Mouse (Mus musculus) CH12.LX (cell line): Measurements from ENCODE around the gene Ahnak. TPM values are rescaled to one million over a fixed set of nuclear protein-coding genes. Genes with fewer than 3 reads are reported as not detected.

ENCODE experiments used
- DNase-seq: peaks from one replicate; pipeline ENCODE4 v3.0.0-alpha.2; 2013; ENCODE audit errors: extremely low read depth
- H3K27ac ChIP-seq: 2 replicates; pipeline ENCODE4 v1.5.1; 2012; ENCODE audit warnings: low read depth, mild to moderate bottlenecking, control low read depth, moderate library complexity; ENCODE audit not compliant: insufficient read depth
- H3K27me3 ChIP-seq: replicated peaks from 2 replicates; pipeline ENCODE3; 2012; ENCODE audit warnings: inconsistent platforms
- H3K36me3 ChIP-seq, 2 experiments: replicated peaks in 1 of 2; 2 replicates each; pipeline versions ENCODE3 to v1.6.1; 2012; ENCODE audit warnings: inconsistent platforms in 1 of 2, low read length in 1 of 2, mild to moderate bottlenecking in 1 of 2, mixed read lengths in 1 of 2, moderate library complexity in 1 of 2; ENCODE audit not compliant: control insufficient read depth in 1 of 2, insufficient read depth in 1 of 2
- H3K4me1 ChIP-seq, 2 experiments: 2 replicates each; pipeline ENCODE4 v1.6.1; 2012; ENCODE audit warnings: inconsistent platforms in 1 of 2, moderate library complexity in 1 of 2; ENCODE audit not compliant: insufficient read depth in 2 of 2, control insufficient read depth in 1 of 2
- H3K4me2 ChIP-seq: 2 replicates; pipeline ENCODE4 v1.6.1; 2012; ENCODE audit warnings: low read depth, mild to moderate bottlenecking, control low read depth; ENCODE audit not compliant: poor library complexity, insufficient read depth, severe bottlenecking
- H3K4me3 ChIP-seq, 3 experiments: fragments of 150-350 bp in 1 of 3; sonication (generic) in 1 of 3; replicated peaks in 1 of 3; 2 replicates each; pipeline versions ENCODE3 to v1.5.1; 2011 to 2012; ENCODE audit warnings: low read depth in 2 of 3, low read length in 2 of 3, mild to moderate bottlenecking in 2 of 3, moderate library complexity in 2 of 3, control low read depth in 1 of 3, improper control_type of control experiment in 1 of 3, inconsistent platforms in 1 of 3, mixed read lengths in 1 of 3; ENCODE audit not compliant: poor library complexity in 1 of 3
- H3K79me2 ChIP-seq: replicated peaks from 2 replicates; pipeline ENCODE4 v1.6.1; 2012; ENCODE audit warnings: mild to moderate bottlenecking, moderate library complexity; ENCODE audit not compliant: control insufficient read depth, poor library complexity, insufficient read depth, severe bottlenecking; ENCODE audit errors: extremely low read depth
- H3K9ac ChIP-seq: 2 replicates; pipeline ENCODE4 v1.6.1; 2012; ENCODE audit warnings: low read depth, mild to moderate bottlenecking, control low read depth, moderate library complexity; ENCODE audit not compliant: insufficient read depth
- H3K9me3 ChIP-seq: replicated peaks from 2 replicates; pipeline ENCODE3; 2012; ENCODE audit warnings: low read length, inconsistent platforms, mixed read lengths
- BHLHE40 ChIP-seq: IDR thresholded peaks from 2 replicates; pipeline ENCODE4 v1.6.1; 2011; ENCODE audit warnings: mild to moderate bottlenecking, low read depth, low read length, improper control_type of control experiment
- E2F4 ChIP-seq: IDR thresholded peaks from 2 replicates; pipeline ENCODE4 v1.6.1; 2011; ENCODE audit warnings: low read depth, low read length, improper control_type of control experiment; ENCODE audit not compliant: insufficient replicate concordance
- HCFC1 ChIP-seq: IDR thresholded peaks from 2 replicates; pipeline ENCODE4 v1.6.1; 2012; ENCODE audit warnings: low read depth, mild to moderate bottlenecking, inconsistent platforms, low read length, improper control_type of control experiment
- IRF4 ChIP-seq: IDR thresholded peaks from 2 replicates; pipeline ENCODE4 v1.6.1; 2014; ENCODE audit warnings: low read depth, mild to moderate bottlenecking, inconsistent platforms, low read length, improper control_type of control experiment
- KAT2A ChIP-seq: IDR thresholded peaks from 2 replicates; pipeline ENCODE4 v1.6.1; 2012; ENCODE audit warnings: low read length, improper control_type of control experiment, inconsistent platforms; ENCODE audit not compliant: insufficient replicate concordance
- MAFK ChIP-seq: IDR thresholded peaks from 2 replicates; pipeline ENCODE4 v1.6.1; 2011; ENCODE audit warnings: low read length, improper control_type of control experiment; ENCODE audit not compliant: insufficient replicate concordance
- MAX ChIP-seq: IDR thresholded peaks from 2 replicates; pipeline ENCODE4 v1.6.1; 2011; ENCODE audit warnings: low read length, improper control_type of control experiment
- MAZ ChIP-seq: IDR thresholded peaks from 2 replicates; pipeline ENCODE4 v1.6.1; 2012; ENCODE audit warnings: low read depth, mild to moderate bottlenecking, inconsistent platforms, low read length, improper control_type of control experiment, moderate library complexity
- MEF2A ChIP-seq: IDR thresholded peaks from 2 replicates; pipeline ENCODE4 v1.6.1; 2014; ENCODE audit warnings: low read depth, mild to moderate bottlenecking, inconsistent platforms, low read length, improper control_type of control experiment, borderline replicate concordance
- MXI1 ChIP-seq: IDR thresholded peaks from 2 replicates; pipeline ENCODE4 v1.6.1; 2011; ENCODE audit warnings: mild to moderate bottlenecking, low read depth, low read length, improper control_type of control experiment
- NRF1 ChIP-seq: IDR thresholded peaks from 2 replicates; pipeline ENCODE4 v1.6.1; 2014; ENCODE audit warnings: low read depth, mild to moderate bottlenecking, inconsistent platforms, low read length, improper control_type of control experiment, moderate library complexity
- POLR2A ChIP-seq: IDR thresholded peaks from 2 replicates; pipeline ENCODE4 v1.6.1; 2011; ENCODE audit warnings: low read depth, mild to moderate bottlenecking, improper control_type of control experiment, low read length
- RAD21 ChIP-seq: IDR thresholded peaks from 2 replicates; pipeline ENCODE4 v1.6.1; 2011; ENCODE audit warnings: low read depth, mild to moderate bottlenecking, low read length, improper control_type of control experiment, moderate library complexity
- RCOR1 ChIP-seq: conservative IDR thresholded peaks from 2 replicates; pipeline ENCODE4 v1.6.1; 2012; ENCODE audit warnings: low read depth, mild to moderate bottlenecking, inconsistent platforms, low read length, improper control_type of control experiment
- SIN3A ChIP-seq: IDR thresholded peaks from 2 replicates; pipeline ENCODE4 v1.6.1; 2012; ENCODE audit warnings: low read length, improper control_type of control experiment, inconsistent platforms
- TCF12 ChIP-seq: IDR thresholded peaks from 2 replicates; pipeline ENCODE4 v1.6.1; 2014; ENCODE audit warnings: low read depth, mild to moderate bottlenecking, inconsistent platforms, low read length, improper control_type of control experiment
- ZC3H11A ChIP-seq: IDR thresholded peaks from 2 replicates; pipeline ENCODE4 v1.6.1; 2012; ENCODE audit warnings: low read depth, mild to moderate bottlenecking, inconsistent platforms, low read length, improper control_type of control experiment
- ZKSCAN1 ChIP-seq: IDR thresholded peaks from 2 replicates; pipeline ENCODE4 v1.6.1; 2012; ENCODE audit warnings: low read depth, inconsistent platforms, low read length, improper control_type of control experiment, borderline replicate concordance
- dilution Hi-C: fragments of 300-500 bp; cut with MboI; formaldehyde crosslinking; loops from 2 replicates; pipeline ENCODE4 v1.14.3; 2020; ENCODE audit warnings: low sequenced_read_pairs; ENCODE audit not compliant: extremely low pct_unique_long_range_greater_than_20kb, extremely low pct_ligation_motif_present
- in situ Hi-C: fragments of 300-500 bp; cut with MboI; formaldehyde crosslinking; loops from 3 replicates; pipeline ENCODE4 v1.14.3; 2019; ENCODE audit warnings: low sequenced_read_pairs, low pct_ligation_motif_present, low pct_unique_long_range_greater_than_20kb, mixed read lengths
- polyA plus RNA-seq: library from polyadenylated mRNA; unstranded; fragments of >175 nt; gene quantifications from 2 replicates; pipeline ENCODE4 v1.2.1, GENCODE M21; 2012; ENCODE audit warnings: low read depth; ENCODE audit not compliant: insufficient read length
- total RNA-seq, 2 experiments: library from RNA; depleted of rRNA; stranded (reverse); fragments of 300-350 nt in 1 of 2; fragments of >200 nt in 1 of 2; gene quantifications; 2 replicates each; pipeline ENCODE4 v1.2.3; 2012 to 2014

The Ahnak gene
- total and polyA plus RNA-seq, 3 experiments: 1.7 to 21.7 (median 1.8) TPM

- TF ChIP-seq E2F4 (peak; percentile 69; the same call in 1 of the 2 replicates), TCF12 (peak; percentile 95), SIN3A (peak; percentile 98), MAX (peak; percentile 96), NRF1 (peak; percentile 44; the same call in 1 of the 2 replicates), MXI1 (peak; percentile 98), ZKSCAN1 (no peak), RAD21 (no peak)
Observed at GRCm38 (mm10) chr19:8953135-8954039, 35.7 kb upstream of the Ahnak start, which contains the start of gene Tut1 (continued).

DNA sequence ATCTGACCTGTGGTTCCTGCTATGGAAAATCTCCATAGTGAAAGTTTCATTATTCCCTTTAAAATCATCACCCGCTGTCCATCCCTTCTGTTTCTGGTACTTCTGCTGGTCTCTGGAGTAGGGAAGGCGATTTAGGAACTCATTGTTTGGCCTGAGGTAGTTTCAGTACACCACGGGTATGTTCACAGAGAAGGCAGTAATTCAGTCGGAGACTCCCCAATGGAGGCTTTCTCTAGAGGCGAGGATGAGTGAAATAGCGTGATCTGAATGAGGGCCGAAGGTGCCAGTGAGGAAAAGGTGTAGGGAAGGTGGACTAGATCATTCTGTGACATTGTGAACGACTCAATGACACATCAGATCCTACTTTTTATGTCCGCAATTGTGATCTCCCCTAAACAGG, 34.9 kb upstream of the Ahnak start:
- peak overlapping the region; percentile 67 to 85 (median 82) for H3K4me3 ChIP-seq
- peaks cover 48% of the 10 kb centered on the region for H3K79me2 ChIP-seq
- no peaks in the 10 kb centered on the region for H3K9me3 ChIP-seq
- H3K4me1 ChIP-seq: peaks cover 4 to 35% of the 10 kb centered on the region in 2 experiments
- peak overlapping the region; percentile 99 for H3K4me2 ChIP-seq
- no peak for TF ChIP-seq TCF12
- TF ChIP-seq HCFC1: no peak
- TF ChIP-seq KAT2A: no peak
- TF ChIP-seq ZC3H11A: no peak
- TF ChIP-seq BHLHE40: no peak
- no peak for TF ChIP-seq MAZ
- TF ChIP-seq POLR2A: no peak
- peak overlapping the region; percentile 95 for H3K9ac ChIP-seq
- in situ Hi-C loops (no loop called here), dilution Hi-C loops (no loop called here)
- peaks cover 43 to 71% of the 10 kb centered on the region in 2 experiments for H3K36me3 ChIP-seq
- no peaks in the 10 kb centered on the region for H3K27me3 ChIP-seq
- no peak for DNase-seq
- peak overlapping the region; percentile 70 for H3K27ac ChIP-seq

DNA sequence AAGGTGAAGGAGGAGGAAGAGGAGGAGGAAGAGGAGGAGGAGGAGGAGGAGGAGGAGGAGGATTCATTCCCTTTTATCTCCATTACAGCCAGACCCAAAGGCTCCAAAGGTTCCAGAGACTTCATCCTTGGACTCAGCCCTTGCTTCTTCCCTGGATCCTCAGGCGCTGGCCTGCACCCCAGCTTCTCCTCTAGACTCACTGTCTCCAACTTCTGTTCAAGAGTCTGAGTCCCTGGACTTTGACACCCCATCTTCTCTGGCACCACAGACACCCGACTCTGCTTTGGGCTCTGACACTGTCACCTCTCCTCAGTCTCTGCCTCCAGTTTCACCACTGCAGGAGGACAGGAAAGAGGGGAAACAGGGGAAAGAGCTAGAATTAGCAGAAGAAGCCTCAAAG, 26.8 kb upstream of the Ahnak start:
- Histone ChIP-seq H3K4me2 (no peak overlapping the region), H3K4me3 (no peak overlapping the region), H3K79me2 (peaks cover 39% of the 10 kb centered on the region), H3K4me1 (peaks cover 3 to 22% of the 10 kb centered on the region in 2 experiments; a peak in 3 of 4 replicates), H3K9me3 (no peaks in the 10 kb centered on the region), H3K27ac (no peak overlapping the region), H3K27me3 (no peaks in the 10 kb centered on the region), H3K36me3 (peaks cover 75 to 86% of the 10 kb centered on the region in 2 experiments), H3K9ac (no peak overlapping the region)
- DNase-seq: no peak
- dilution Hi-C loops (no loop called here), in situ Hi-C loops (no loop called here)
- TF ChIP-seq IRF4 (no peak), KAT2A (no peak), MEF2A (no peak), RCOR1 (no peak), MAX (no peak), RAD21 (no peak), MAFK (no peak), POLR2A (no peak)
